Mouse (Mus musculus) gastrocnemius, adult 2 months (tissue): ENCODE data around the gene Vstm2l. TPM values are rescaled to one million over a fixed set of nuclear protein-coding genes. Genes with fewer than 3 reads are reported as not detected.

Source experiments
- DNase-seq: peaks from one replicate; pipeline ENCODE4 v3.0.0; 2022
- H3K27ac ChIP-seq: fragments of 200-600 bp; 2 replicates; pipeline ENCODE4 v1.8.1; 2022; ENCODE audit warnings: mild to moderate bottlenecking
- H3K4me3 ChIP-seq: fragments of 200-600 bp; 2 replicates; pipeline ENCODE4 v1.8.1; 2022; ENCODE audit warnings: mild to moderate bottlenecking, moderate library complexity
- CTCF ChIP-seq: fragments of 200-600 bp; IDR thresholded peaks from 2 replicates; pipeline ENCODE4 v1.8.1; 2022; ENCODE audit warnings: antibody characterized with exemption, mild to moderate bottlenecking, moderate library complexity
- intact Hi-C: fragments of 180-260 bp; cut with DNase I; formaldehyde crosslinking; loops from one replicate; pipeline ENCODE4 v1.15.1; 2025
- total RNA-seq, 2 experiments: library from RNA; stranded (reverse); gene quantifications; 2 replicates each; pipeline ENCODE4 v1.2.3; 2021

The Vstm2l gene
- total RNA-seq, 2 experiments from 2014 or later: not detected

GRCm38 (mm10) chr2:157943514-157944155 lies 29.2 kb downstream of the Vstm2l start:
- Histone ChIP-seq H3K4me3 (peak overlapping the region; percentile 75), H3K27ac (no peak overlapping the region)
- TF ChIP-seq CTCF: peak; percentile 86
- DNase-seq: peak; percentile 71
- intact Hi-C loops: loop anchor here (1.0 kb wide), 1 partner anchor 308 kb away; no protein-coding TSS in a partner anchor

- H3K4me3 ChIP-seq: peak overlapping the region; percentile 75
- intact Hi-C loops: no loop called here
- no peak for DNase-seq
- no peak for TF ChIP-seq CTCF
- no peak overlapping the region for H3K27ac ChIP-seq
Observed at GRCm38 (mm10) chr2:157944156-157944893, 29.9 kb downstream of the Vstm2l start.

- intact Hi-C loops: no loop called here
- Histone ChIP-seq H3K4me3 (no peak overlapping the region), H3K27ac (no peak overlapping the region)
Observed at GRCm38 (mm10) chr2:157953978-157954377, 39.5 kb downstream of the Vstm2l start.

DNA sequence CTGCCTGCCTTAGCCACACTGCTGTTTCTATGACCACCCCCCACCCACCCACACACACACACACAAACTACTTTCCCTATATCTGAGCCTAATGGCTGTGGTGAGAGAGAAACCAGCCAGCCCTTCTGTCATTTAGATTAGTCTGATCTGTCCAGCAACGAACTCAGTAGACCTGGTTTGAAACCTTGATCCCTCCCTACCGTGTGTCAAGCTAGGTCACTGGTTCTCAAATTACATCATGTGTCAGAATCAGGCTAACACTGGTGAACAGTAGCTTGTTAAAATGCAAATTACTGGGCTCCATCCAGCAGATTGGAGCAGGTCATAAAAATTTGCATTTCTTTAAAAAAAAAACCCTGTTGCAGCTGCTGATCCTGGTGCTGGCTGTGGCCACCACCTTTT lies 43.3 kb downstream of the Vstm2l start:
- no peak for TF ChIP-seq CTCF
- DNase-seq: no peak
- Histone ChIP-seq H3K4me3 (no peak overlapping the region), H3K27ac (no peak overlapping the region)
- intact Hi-C loops: no loop called here

More at GRCm38 (mm10) chr2:157953978-157954377, 39.5 kb downstream of the Vstm2l start:
- TF ChIP-seq CTCF: no peak
- no peak for DNase-seq

- no peak overlapping the region for H3K4me3 ChIP-seq
- intact Hi-C loops: no loop called here
- DNase-seq: no peak
- H3K27ac ChIP-seq: no peak overlapping the region
- TF ChIP-seq CTCF: no peak
Observed at GRCm38 (mm10) chr2:157967856-157968255, 53.4 kb downstream of the Vstm2l start.

- H3K4me3 ChIP-seq: no peak overlapping the region
- H3K27ac ChIP-seq: no peak overlapping the region
- TF ChIP-seq CTCF: no peak
- intact Hi-C loops: no loop called here
- no peak for DNase-seq
Observed at GRCm38 (mm10) chr2:157970124-157970523, 55.7 kb downstream of the Vstm2l start.

DNA sequence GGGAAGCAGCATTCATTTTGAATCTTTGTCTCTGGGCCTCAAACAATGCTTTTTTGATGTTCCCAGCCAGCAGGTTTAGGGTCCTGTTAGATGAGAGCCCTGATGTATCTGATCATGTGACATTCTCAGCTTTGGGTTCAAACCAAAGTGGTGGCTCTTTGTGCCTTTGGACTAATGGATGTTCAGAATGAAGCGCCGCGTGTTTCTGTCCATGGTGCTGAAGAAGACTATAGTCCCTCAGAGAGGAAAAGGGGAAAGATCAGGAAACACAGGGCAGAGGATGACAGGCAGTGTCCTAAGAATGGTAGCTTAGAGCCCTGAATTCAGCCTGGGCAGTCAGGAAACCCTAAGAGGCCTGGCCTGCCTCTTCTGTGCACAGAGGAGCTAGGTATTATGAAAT lies 56.2 kb downstream of the Vstm2l start:
- DNase-seq: peak; percentile 27
- H3K4me3 ChIP-seq: no peak overlapping the region
- TF ChIP-seq CTCF: no peak
- no peak overlapping the region for H3K27ac ChIP-seq
- intact Hi-C loops: no loop called here

- no peak for TF ChIP-seq CTCF
- intact Hi-C loops: no loop called here
- H3K27ac ChIP-seq: no peak overlapping the region
- DNase-seq: no peak
- H3K4me3 ChIP-seq: no peak overlapping the region
Observed at GRCm38 (mm10) chr2:157974604-157975501, 60.4 kb downstream of the Vstm2l start.

DNA sequence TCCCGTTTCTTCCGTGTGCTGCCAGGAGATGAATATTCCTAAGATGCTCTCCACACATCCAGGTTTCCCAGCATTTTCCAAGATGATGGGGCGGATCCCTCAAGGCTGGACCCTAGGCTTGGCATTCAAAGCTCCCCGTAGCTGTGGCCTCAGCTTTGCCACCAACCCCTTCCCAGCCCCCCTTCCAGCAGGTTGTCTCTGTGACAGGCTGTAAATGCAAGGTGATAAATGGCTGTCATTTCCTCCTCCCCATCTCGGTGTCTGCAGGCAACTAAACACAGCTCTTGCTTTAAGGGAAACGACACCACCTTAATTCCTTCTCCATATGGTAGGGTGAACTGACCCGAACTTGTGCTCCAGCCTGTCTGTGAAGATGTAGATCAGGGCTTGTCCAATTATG lies 61.1 kb downstream of the Vstm2l start:
- intact Hi-C loops: no loop called here
- no peak for DNase-seq
- no peak overlapping the region for H3K27ac ChIP-seq
- H3K4me3 ChIP-seq: no peak overlapping the region
- no peak for TF ChIP-seq CTCF

GRCm38 (mm10) chr2:157979241-157979640 lies 64.8 kb downstream of the Vstm2l start:
- TF ChIP-seq CTCF: no peak
- no peak for DNase-seq
- no peak overlapping the region for H3K27ac ChIP-seq
- H3K4me3 ChIP-seq: no peak overlapping the region
- intact Hi-C loops: no loop called here

DNA sequence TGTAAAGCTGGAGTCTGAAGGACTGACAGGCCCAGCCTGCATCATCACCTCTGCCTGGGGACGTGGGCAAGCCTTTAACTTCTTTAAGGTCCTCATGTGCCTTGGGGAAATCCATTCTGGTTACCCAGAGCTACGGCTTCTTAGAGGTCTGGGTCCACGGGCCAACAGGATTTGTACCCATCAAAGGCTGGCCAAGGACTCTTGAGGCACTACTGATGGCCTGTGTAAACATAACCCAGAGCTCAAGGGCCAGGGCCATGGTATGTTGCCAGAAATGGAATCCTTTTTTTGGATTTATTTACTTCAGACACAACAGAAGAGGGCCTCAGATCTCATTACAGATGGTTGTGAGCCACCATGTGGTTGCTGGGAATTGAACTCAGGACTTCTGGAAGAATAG lies 68.3 kb downstream of the Vstm2l start:
- intact Hi-C loops: loop anchor here (10.0 kb wide), 1 partner anchor 348 kb away; no protein-coding TSS in a partner anchor
- no peak for DNase-seq
- TF ChIP-seq CTCF: no peak
- Histone ChIP-seq H3K4me3 (no peak overlapping the region), H3K27ac (no peak overlapping the region)

DNA sequence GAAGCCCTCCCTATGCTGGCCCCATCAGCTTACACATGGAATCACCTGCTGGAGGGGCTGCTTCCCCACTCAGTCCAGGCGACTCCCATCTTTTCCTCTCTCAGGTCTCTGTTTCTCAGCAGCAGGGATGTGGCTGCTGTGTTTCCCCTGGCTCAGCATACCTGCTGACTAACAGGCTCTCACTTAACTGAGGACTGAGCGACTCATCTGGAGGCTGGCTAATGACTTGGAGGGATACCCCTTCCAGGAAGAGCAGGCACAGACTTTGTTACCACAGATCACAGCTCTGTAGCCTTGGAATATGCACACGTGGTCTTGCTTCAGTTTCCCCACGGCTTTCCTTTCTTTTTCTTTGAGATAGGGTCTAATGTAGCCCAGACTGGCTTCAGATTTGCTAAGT lies 68.8 kb downstream of the Vstm2l start:
- no peak overlapping the region for H3K27ac ChIP-seq
- intact Hi-C loops: loop anchor here (10.0 kb wide), 1 partner anchor 348 kb away; no protein-coding TSS in a partner anchor
- no peak for TF ChIP-seq CTCF
- H3K4me3 ChIP-seq: no peak overlapping the region
- DNase-seq: no peak
